Mouse (Mus musculus) E14TG2a.4 (cell line): ENCODE results near the gene Rtca.

ENCODE experiments used
- CTCF ChIP-seq: conservative IDR thresholded peaks from 2 replicates; pipeline ENCODE4 v1.5.1; 2014; ENCODE audit warnings: low read length
- NANOG ChIP-seq: IDR thresholded peaks from 2 replicates; pipeline ENCODE4 v1.6.1; 2014; ENCODE audit warnings: borderline replicate concordance, low read length, mixed read lengths
- POU5F1 ChIP-seq: IDR thresholded peaks from 2 replicates; pipeline ENCODE4 v1.6.1; 2014; ENCODE audit warnings: low read length, borderline replicate concordance

GRCm38 (mm10) chr3:116450741-116451140 is 57.3 kb downstream of the Rtca start:
- no peak for TF ChIP-seq CTCF
- TF ChIP-seq POU5F1, result no peak
- no peak for TF ChIP-seq NANOG
